Mouse (Mus musculus): ENCODE data around the gene Triobp.

DNA sequence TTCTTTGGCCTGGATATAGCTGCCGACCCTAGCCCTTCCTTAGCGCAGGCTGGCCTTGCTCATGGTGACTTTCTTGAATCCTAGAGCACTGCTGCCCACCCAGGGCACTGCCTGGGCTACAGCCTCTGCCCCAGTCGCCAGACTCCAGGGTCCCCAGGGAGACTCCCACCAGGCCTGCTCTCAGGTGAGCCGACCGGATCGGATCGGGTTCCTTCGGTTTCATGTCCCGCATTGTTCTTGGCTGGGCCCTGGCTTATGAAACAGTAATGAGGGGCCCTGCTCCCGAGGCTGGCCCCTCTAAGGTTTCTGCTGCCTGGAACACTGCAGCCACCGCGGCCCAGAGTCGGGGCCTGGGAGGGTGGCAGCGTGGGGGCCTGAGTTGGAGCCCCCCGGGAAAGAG lies 9.5 kb downstream of the Triobp start:
- TF ChIP-seq POLR2A (IDR thresholded peaks at IDR 0.05; ENCODE audit: low read depth, low read length) (no peak), CTCF (IDR thresholded peaks at IDR 0.05; ENCODE audit: extremely low read depth, insufficient read depth, insufficient read length, insufficient replicate concordance) (no peak)

Measured in spleen, adult 2 months (tissue).